ENCODE assay signal across 28 mouse cellular contexts in the genomic region with DNA sequence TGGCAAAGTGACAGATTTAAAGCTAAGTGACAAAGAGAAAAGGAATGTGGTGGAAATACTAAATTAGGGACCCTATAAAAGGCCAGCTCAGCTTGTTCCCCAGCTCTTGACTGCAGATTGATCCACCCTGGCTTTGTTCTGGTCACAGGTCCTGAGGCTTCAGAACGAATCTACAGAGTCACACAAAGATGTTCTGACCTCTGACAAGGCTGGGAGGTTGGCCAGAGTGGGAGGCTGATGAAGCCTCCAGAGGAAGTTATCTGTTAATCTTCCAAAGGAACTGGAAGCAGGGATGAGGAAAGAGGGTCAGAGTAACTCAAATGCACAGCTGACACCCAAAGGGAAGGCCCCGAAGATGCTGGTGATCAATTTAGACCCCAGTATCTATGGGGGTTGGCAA. TPM values are rescaled to one million over a fixed set of nuclear protein-coding genes. Genes with fewer than 3 reads are reported as not detected.
DNase-seq lines count a peak whose midpoint lies in the region; ATAC-seq and TF ChIP-seq lines count a peak whose summit lies in the region.
"Had no signal": no experiment of that assay in that cellular context is flagged by ENCODE, and none has a peak within 500 bp of the region (broad histone marks: within the 10 kb centered on the region; RNA-seq: fewer than 3 reads in every experiment).

No protein-coding gene starts in this region.

- no peaks in the 10 kb centered on the region for H3K9me3 ChIP-seq in kidney, embryonic 16.5 days (ENCODE audit: low read length)
- no peaks in the 10 kb centered on the region for H3K9me3 ChIP-seq in embryonic facial prominence, embryonic 15.5 days (replicated peaks)
- H3K9me3 ChIP-seq: forebrain, embryonic 10.5 days; forebrain, embryonic 15.5 days; heart, embryonic 15.5 days; hindbrain, embryonic 12.5 days; intestine, embryonic 15.5 days; lung, embryonic 15.5 days had no signal

- no peak for TF ChIP-seq CTCF in gastrocnemius, adult 2 months (IDR thresholded peaks at IDR 0.05)

- H3K36me3 ChIP-seq in kidney, embryonic 16.5 days (ENCODE audit: insufficient read depth, low read length), result 0 out of 2 replicates have a peak, but pooled peaks cover 4% of the 10 kb centered on the region
- H3K36me3 ChIP-seq in embryonic facial prominence, embryonic 15.5 days, result no peaks in the 10 kb centered on the region
- H3K36me3 ChIP-seq: forebrain, embryonic 10.5 days; forebrain, embryonic 15.5 days; heart, embryonic 15.5 days; hindbrain, embryonic 12.5 days; intestine, embryonic 15.5 days; lung, embryonic 15.5 days had no signal

- H3K9ac ChIP-seq in kidney, embryonic 16.5 days (replicated peaks; ENCODE audit: low read length), result no peak overlapping the region
- H3K9ac ChIP-seq in embryonic facial prominence, embryonic 15.5 days, result no peak overlapping the region
- H3K9ac ChIP-seq: forebrain, embryonic 15.5 days; heart, embryonic 15.5 days; hindbrain, embryonic 12.5 days; intestine, embryonic 15.5 days; lung, embryonic 15.5 days had no signal

- intact Hi-C loops in gastrocnemius, adult 2 months (cut with DNase I), result loop anchor here (5.0 kb wide), 1 partner anchor 55 kb away; no protein-coding TSS in a partner anchor

- no peak overlapping the region for H3K4me2 ChIP-seq in kidney, embryonic 16.5 days (replicated peaks; ENCODE audit: low read depth, low read length)
- no peak overlapping the region for H3K4me2 ChIP-seq in embryonic facial prominence, embryonic 15.5 days (replicated peaks)
- H3K4me2 ChIP-seq: forebrain, embryonic 15.5 days; heart, embryonic 15.5 days; hindbrain, embryonic 12.5 days; intestine, embryonic 15.5 days; lung, embryonic 15.5 days; midbrain, embryonic 11.5 days had no signal

- peak overlapping the region; percentile 79 for H3K27ac ChIP-seq in gastrocnemius, adult 2 months
- no peak overlapping the region for H3K27ac ChIP-seq in kidney, embryonic 16.5 days (ENCODE audit: low read length)
- H3K27ac ChIP-seq in embryonic facial prominence, embryonic 15.5 days (replicated peaks), result peak overlapping the region; percentile 79
- H3K27ac ChIP-seq: forebrain, embryonic 10.5 days; forebrain, embryonic 15.5 days; heart, embryonic 15.5 days; hindbrain, embryonic 12.5 days; hindbrain, postnatal 0 days; intestine, embryonic 15.5 days; lung, embryonic 15.5 days had no signal

- no peaks in the 10 kb centered on the region for H3K27me3 ChIP-seq in kidney, embryonic 16.5 days (ENCODE audit: insufficient read depth, low read length)
- H3K27me3 ChIP-seq in embryonic facial prominence, embryonic 15.5 days, result no peaks in the 10 kb centered on the region
- H3K27me3 ChIP-seq: forebrain, embryonic 15.5 days; heart, embryonic 15.5 days; hindbrain, embryonic 12.5 days; intestine, embryonic 15.5 days; lung, embryonic 15.5 days had no signal

- peaks cover 33% of the 10 kb centered on the region for H3K4me1 ChIP-seq in kidney, embryonic 16.5 days (ENCODE audit: insufficient read depth, low read length)
- peaks cover 33% of the 10 kb centered on the region for H3K4me1 ChIP-seq in embryonic facial prominence, embryonic 15.5 days
- H3K4me1 ChIP-seq: forebrain, embryonic 15.5 days had no signal

- WGBS in kidney, embryonic 16.5 days, result 39% methylated on average over 2 of the region's 2 CpGs
- 77% methylated on average over 2 of the region's 2 CpGs for WGBS in embryonic facial prominence, embryonic 15.5 days

- DNase-seq in gastrocnemius, adult 2 months, result no peak
- DNase-seq in gastrocnemius, postnatal 4 days (ENCODE audit: low spot score in 2 of 2), result no peak
- peak; percentile 44 for DNase-seq in kidney, postnatal 10 days
- peak; percentile 57 for DNase-seq in Muller cell, postnatal 12 days (ENCODE audit: inconsistent ontology term)
- DNase-seq: adrenal gland, postnatal 10 days; cerebellum, adult 18-20 months; cerebellum, postnatal 10 days; gastrocnemius, postnatal 36 days; liver; right cerebral cortex, adult 18-20 months; spleen, adult 18-20 months; thymus, postnatal 14 days had no signal

- H3K4me3 ChIP-seq in gastrocnemius, adult 2 months, result no peak overlapping the region
- no peak overlapping the region for H3K4me3 ChIP-seq in kidney, embryonic 16.5 days (ENCODE audit: low read length)
- H3K4me3 ChIP-seq in embryonic facial prominence, embryonic 15.5 days (replicated peaks), result no peak overlapping the region
- H3K4me3 ChIP-seq: forebrain, embryonic 10.5 days; forebrain, embryonic 15.5 days; heart, embryonic 15.5 days; hindbrain, embryonic 12.5 days; intestine, embryonic 15.5 days; layer of hippocampus, adult 2 months; lung, embryonic 15.5 days had no signal

- ATAC-seq in kidney, embryonic 16.5 days (ENCODE audit: low FRiP score, low TSS enrichment), result no peak
- no peak for ATAC-seq in embryonic facial prominence, embryonic 15.5 days (ENCODE audit: insufficient number of reproducible peaks, low FRiP score, low TSS enrichment, low read depth)
- no peak for ATAC-seq in megakaryocyte-erythroid progenitor cell, adult 5-6 weeks (replicated peaks; ENCODE audit: low FRiP score, low TSS enrichment, poor library complexity, severe bottlenecking)
- ATAC-seq: CD4-positive, CD25-positive, alpha-beta regulatory T cell, adult 4 months; hindbrain, postnatal 0 days; intestine, embryonic 15.5 days; midbrain, embryonic 16.5 days had no signal

RNA-seq across cellular contexts. Expression of gene Ntf3, which starts 59.3 kb away (rescaled TPM):
- 1 to 10 TPM; 1.4 to 2.4 TPM for total RNA-seq in gastrocnemius, adult 2 months (2021)
- total RNA-seq in gastrocnemius, postnatal 4 days (2021), result 1 to 10 TPM; 3.0 to 3.3 TPM
- 15.2 and 15.8 TPM in 2 replicates for polyA plus RNA-seq in kidney, embryonic 16.5 days (2015; fragmentation: Nextera tagmentation; extraction: Ambion mirVana)
- 18.7 and 18.9 TPM in 2 replicates for polyA plus RNA-seq in embryonic facial prominence, embryonic 15.5 days (2015; fragmentation: Nextera tagmentation; extraction: Ambion mirVana)
- not detected in 2 replicates for total RNA-seq in megakaryocyte-erythroid progenitor cell, adult 5-6 weeks (2014; fragmentation: Nextera tagmentation)
- total RNA-seq in megakaryocyte-erythroid progenitor cell, adult 5-6 weeks (2017), result not detected in 2 replicates
- total RNA-seq: common myeloid progenitor, adult 5-6 weeks; megakaryocyte progenitor cell, adult 5-6 weeks had no signal
- polyA plus RNA-seq: CD4-positive, CD25-positive, alpha-beta regulatory T cell, adult 4 months had no signal

Comparison
In these comparisons a context has a peak if more than half of its experiments do, and no peak if none do; other contexts are left out.
1. DNase-seq: peak in kidney, postnatal 10 days (single experiment) and Muller cell, postnatal 12 days (single experiment); none in gastrocnemius, adult 2 months (single experiment) and gastrocnemius, postnatal 4 days (0 of 2).